Mouse (Mus musculus) embryonic facial prominence, embryonic 11.5 days (tissue): ENCODE data around the gene Prkar2a. TPM values are rescaled to one million over a fixed set of nuclear protein-coding genes. Genes with fewer than 3 reads are reported as not detected.
A peak's percentile ranks its signal among the peaks of the same experiment; 100 is the strongest.

Experiments
- ATAC-seq: fragments of 200-750 bp; cut with Nextera tagmentation; replicated peaks from 2 replicates; pipeline ENCODE4 v1.8.0; 2017; ENCODE audit warnings: low read depth; ENCODE audit not compliant: insufficient number of reproducible peaks, low FRiP score, low TSS enrichment
- DNase-seq: peaks from one replicate; pipeline ENCODE4 v3.0.0-alpha.2; 2015; ENCODE audit warnings: low spot score
- H3K27ac ChIP-seq: fragments of 300-500 bp; sonication (generic); replicated peaks from 2 replicates; pipeline ENCODE4 v1.5.1; 2014; ENCODE audit warnings: mild to moderate bottlenecking, low read depth, low read length, control low read depth
- H3K27me3 ChIP-seq: fragments of 300-500 bp; sonication (generic); 2 replicates; pipeline ENCODE4 v1.6.1; 2014; ENCODE audit warnings: mild to moderate bottlenecking, low read length, moderate library complexity, mixed read lengths; ENCODE audit not compliant: control insufficient read depth, insufficient read depth
- H3K36me3 ChIP-seq: fragments of 300-500 bp; sonication (generic); replicated peaks from 2 replicates; pipeline ENCODE4 v1.6.1; 2014; ENCODE audit warnings: low read depth, mild to moderate bottlenecking, low read length, moderate library complexity, mixed read lengths; ENCODE audit not compliant: control insufficient read depth, insufficient read depth
- H3K4me1 ChIP-seq: fragments of 300-500 bp; sonication (generic); 2 replicates; pipeline ENCODE4 v1.6.1; 2014; ENCODE audit warnings: low read length, mixed read lengths; ENCODE audit not compliant: control insufficient read depth, insufficient read depth
- H3K4me2 ChIP-seq: fragments of 300-500 bp; sonication (generic); 2 replicates; pipeline ENCODE4 v1.6.1; 2014; ENCODE audit warnings: low read depth, mild to moderate bottlenecking, control low read depth, low read length, moderate library complexity
- H3K4me3 ChIP-seq: fragments of 300-500 bp; sonication (generic); 2 replicates; pipeline ENCODE4 v1.5.1; 2014; ENCODE audit warnings: low read depth, low read length, control low read depth
- H3K9ac ChIP-seq: fragments of 300-500 bp; sonication (generic); replicated peaks from 2 replicates; pipeline ENCODE4 v1.6.1; 2014; ENCODE audit warnings: mild to moderate bottlenecking, control low read depth, low read length
- H3K9me3 ChIP-seq: fragments of 300-500 bp; sonication (generic); replicated peaks from 2 replicates; pipeline ENCODE4 v1.6.1; 2016; ENCODE audit warnings: mild to moderate bottlenecking, low read length, inconsistent platforms, mixed read lengths; ENCODE audit not compliant: control insufficient read depth
- WGBS: fragments of 180-500 bp; shearing (Covaris S2); extraction: QIAGEN DNeasy Blood & Tissue Kit; methylation state at CpG from one replicate; pipeline ENCODE4 v1.1.7; 2014; 5-methylcytosine and 5-hydroxymethylcytosine counted together
- polyA plus RNA-seq: library from polyadenylated mRNA; unstranded; fragments of >200 nt; fragmentation: Nextera tagmentation; extraction: Ambion mirVana; gene quantifications from 2 replicates; pipeline ENCODE4 v1.2.1, GENCODE M21; 2014

The Prkar2a gene
- polyA plus RNA-seq, 1 experiment from 2014 or later: 37.9 TPM

GRCm38 (mm10) chr9:108747694-108748093 is 58.6 kb downstream of the Prkar2a start:
- Histone ChIP-seq H3K4me3 (no peak overlapping the region), H3K27me3 (no peaks in the 10 kb centered on the region), H3K9ac (no peak overlapping the region), H3K36me3 (no peaks in the 10 kb centered on the region), H3K9me3 (no peaks in the 10 kb centered on the region), H3K27ac (no peak overlapping the region), H3K4me1 (no peaks in the 10 kb centered on the region), H3K4me2 (no peak overlapping the region)
- DNase-seq (no peak), ATAC-seq (no peak)
- 79% methylated on average over 3 of the region's 3 CpGs for WGBS

GRCm38 (mm10) chr9:108748600-108749183 is 59.6 kb downstream of the Prkar2a start:
- no peak overlapping the region for H3K9ac ChIP-seq
- H3K36me3 ChIP-seq: no peaks in the 10 kb centered on the region
- no peak overlapping the region for H3K4me3 ChIP-seq
- ATAC-seq (no peak), DNase-seq (no peak)
- H3K27me3 ChIP-seq: no peaks in the 10 kb centered on the region
- WGBS: 80% methylated on average over 11 of the region's 11 CpGs
- no peaks in the 10 kb centered on the region for H3K9me3 ChIP-seq
- no peaks in the 10 kb centered on the region for H3K4me1 ChIP-seq
- no peak overlapping the region for H3K27ac ChIP-seq
- H3K4me2 ChIP-seq: no peak overlapping the region

GRCm38 (mm10) chr9:108750616-108751015 is 61.5 kb downstream of the Prkar2a start:
- WGBS: 81% methylated on average over 11 of the region's 11 CpGs
- Histone ChIP-seq H3K9me3 (no peaks in the 10 kb centered on the region), H3K9ac (no peak overlapping the region), H3K4me3 (no peak overlapping the region), H3K4me2 (no peak overlapping the region), H3K27me3 (no peaks in the 10 kb centered on the region), H3K36me3 (no peaks in the 10 kb centered on the region), H3K27ac (no peak overlapping the region), H3K4me1 (no peaks in the 10 kb centered on the region)
- ATAC-seq (no peak), DNase-seq (no peak)

- H3K27ac ChIP-seq: no peak overlapping the region
- no peaks in the 10 kb centered on the region for H3K36me3 ChIP-seq
- no peak overlapping the region for H3K4me3 ChIP-seq
- H3K4me2 ChIP-seq: no peak overlapping the region
- H3K4me1 ChIP-seq: no peaks in the 10 kb centered on the region
- DNase-seq: no peak
- H3K9me3 ChIP-seq: no peaks in the 10 kb centered on the region
- ATAC-seq: no peak
- no peaks in the 10 kb centered on the region for H3K27me3 ChIP-seq
- WGBS: 87% methylated on average over 11 of the region's 11 CpGs
- H3K9ac ChIP-seq: no peak overlapping the region
Measured at GRCm38 (mm10) chr9:108752142-108752920, 63.2 kb downstream of the Prkar2a start.

GRCm38 (mm10) chr9:108753326-108753725 is 64.2 kb downstream of the Prkar2a start:
- H3K4me1 ChIP-seq: no peaks in the 10 kb centered on the region
- ATAC-seq: no peak

GRCm38 (mm10) chr9:108753976-108754375 is 64.9 kb downstream of the Prkar2a start:
- no peak for DNase-seq
- H3K4me2 ChIP-seq: no peak overlapping the region
- WGBS: 71% methylated on average over 3 of the region's 3 CpGs

More at GRCm38 (mm10) chr9:108753326-108753725, 64.2 kb downstream of the Prkar2a start:
- H3K36me3 ChIP-seq: no peaks in the 10 kb centered on the region
- H3K4me2 ChIP-seq: no peak overlapping the region
- H3K27me3 ChIP-seq: no peaks in the 10 kb centered on the region
- peak; percentile 69 for DNase-seq
- H3K4me3 ChIP-seq: no peak overlapping the region
- no peak overlapping the region for H3K27ac ChIP-seq
- 63% methylated on average over 9 of the region's 9 CpGs for WGBS
- H3K9ac ChIP-seq: no peak overlapping the region
- H3K9me3 ChIP-seq: no peaks in the 10 kb centered on the region

GRCm38 (mm10) chr9:108754423-108754822 is 65.3 kb downstream of the Prkar2a start:
- Histone ChIP-seq H3K4me2 (no peak overlapping the region), H3K36me3 (no peaks in the 10 kb centered on the region), H3K9ac (no peak overlapping the region), H3K27me3 (no peaks in the 10 kb centered on the region), H3K4me1 (no peaks in the 10 kb centered on the region), H3K4me3 (no peak overlapping the region), H3K9me3 (no peaks in the 10 kb centered on the region), H3K27ac (no peak overlapping the region)
- DNase-seq (no peak), ATAC-seq (no peak)
- WGBS: 92% methylated on average over 5 of the region's 5 CpGs

More at GRCm38 (mm10) chr9:108753976-108754375, 64.9 kb downstream of the Prkar2a start:
- H3K4me3 ChIP-seq: no peak overlapping the region
- H3K27me3 ChIP-seq: no peaks in the 10 kb centered on the region
- H3K4me1 ChIP-seq: no peaks in the 10 kb centered on the region
- H3K36me3 ChIP-seq: no peaks in the 10 kb centered on the region
- ATAC-seq: no peak
- no peak overlapping the region for H3K9ac ChIP-seq
- no peaks in the 10 kb centered on the region for H3K9me3 ChIP-seq
- H3K27ac ChIP-seq: no peak overlapping the region

GRCm38 (mm10) chr9:108757406-108757805 is 68.3 kb downstream of the Prkar2a start:
- H3K4me1 ChIP-seq: no peaks in the 10 kb centered on the region
- H3K27ac ChIP-seq: no peak overlapping the region
- no peaks in the 10 kb centered on the region for H3K27me3 ChIP-seq
- ATAC-seq (no peak), DNase-seq (no peak)
- no peaks in the 10 kb centered on the region for H3K36me3 ChIP-seq
- no peak overlapping the region for H3K4me3 ChIP-seq
- H3K9me3 ChIP-seq: no peaks in the 10 kb centered on the region
- no peak overlapping the region for H3K9ac ChIP-seq
- 73% methylated on average over 6 of the region's 6 CpGs for WGBS
- H3K4me2 ChIP-seq: no peak overlapping the region
